Mouse (Mus musculus) forebrain, embryonic 16.5 days (tissue): ENCODE data around the gene E030018B13Rik. TPM values are rescaled to one million over a fixed set of nuclear protein-coding genes. Genes with fewer than 3 reads are reported as not detected.
A peak's percentile ranks its signal among the peaks of the same experiment; 100 is the strongest.

Source experiments
- ATAC-seq: fragments of 200-750 bp; cut with Nextera tagmentation; 2 replicates; pipeline ENCODE4 v1.8.0; 2017; ENCODE audit warnings: mild to moderate bottlenecking, moderate library complexity
- H3K27ac ChIP-seq: fragments of 300-500 bp; sonication (generic); 2 replicates; pipeline ENCODE4 v1.5.1; 2014; ENCODE audit warnings: low read length, control low read depth
- H3K27me3 ChIP-seq: fragments of 300-500 bp; sonication (generic); replicated peaks from 2 replicates; pipeline ENCODE4 v1.6.1; 2014; ENCODE audit warnings: low read length; ENCODE audit not compliant: control insufficient read depth, insufficient read depth
- H3K36me3 ChIP-seq: fragments of 300-500 bp; sonication (generic); 2 replicates; pipeline ENCODE4 v1.6.1; 2014; ENCODE audit not compliant: control insufficient read depth, insufficient read depth
- H3K4me1 ChIP-seq: fragments of 300-500 bp; sonication (generic); replicated peaks from 2 replicates; pipeline ENCODE4 v1.6.1; 2014; ENCODE audit warnings: low read length; ENCODE audit not compliant: control insufficient read depth, insufficient read depth
- H3K4me2 ChIP-seq: fragments of 300-500 bp; sonication (generic); 2 replicates; pipeline ENCODE4 v1.6.1; 2014; ENCODE audit warnings: mild to moderate bottlenecking, low read length, control low read depth
- H3K4me3 ChIP-seq: fragments of 300-500 bp; sonication (generic); replicated peaks from 2 replicates; pipeline ENCODE4 v1.5.1; 2014; ENCODE audit warnings: mild to moderate bottlenecking, low read length, control low read depth
- H3K9ac ChIP-seq: fragments of 300-500 bp; sonication (generic); replicated peaks from 2 replicates; pipeline ENCODE4 v1.6.1; 2014; ENCODE audit warnings: low read depth, low read length, control low read depth
- H3K9me3 ChIP-seq: fragments of 300-500 bp; sonication (generic); 2 replicates; pipeline ENCODE4 v1.6.1; 2016; ENCODE audit warnings: low read length; ENCODE audit not compliant: control insufficient read depth
- WGBS: fragments of 180-500 bp; shearing (Covaris S2); extraction: QIAGEN DNeasy Blood & Tissue Kit; methylation state at CpG from one replicate; pipeline ENCODE4 v1.1.7; 2014; 5-methylcytosine and 5-hydroxymethylcytosine counted together
- polyA plus RNA-seq: library from polyadenylated mRNA; unstranded; fragments of >200 nt; fragmentation: Nextera tagmentation; extraction: Ambion mirVana; gene quantifications from 2 replicates; pipeline ENCODE4 v1.2.1, GENCODE M21; 2015

Gene E030018B13Rik
- polyA plus RNA-seq, 1 experiment from 2014 or later = 0.35 TPM

DNA sequence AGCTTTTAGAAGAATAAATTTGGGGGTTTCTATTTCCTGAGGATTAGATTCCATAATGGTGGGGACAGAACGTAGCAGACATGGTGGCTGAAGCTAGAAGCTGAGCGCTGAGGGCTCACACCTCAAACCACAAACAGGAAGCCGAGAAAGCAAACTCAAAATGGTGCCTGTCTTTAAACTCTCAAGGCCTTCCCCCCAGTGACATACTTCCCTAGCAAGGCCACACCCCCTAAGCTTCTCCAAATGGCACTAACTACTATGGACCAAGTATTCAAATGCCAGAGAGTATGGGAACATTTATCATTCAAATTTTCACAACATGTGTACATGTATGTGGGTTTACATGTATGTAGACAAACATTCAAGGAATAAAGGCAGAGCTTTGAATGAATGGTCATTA, 13.5 kb downstream of the E030018B13Rik start:
- ATAC-seq = no peak
- Histone ChIP-seq H3K27ac (no peak overlapping the region), H3K27me3 (no peaks in the 10 kb centered on the region), H3K4me3 (no peak overlapping the region), H3K4me1 (peaks cover 39% of the 10 kb centered on the region), H3K4me2 (no peak overlapping the region), H3K9me3 (no peaks in the 10 kb centered on the region), H3K9ac (no peak overlapping the region), H3K36me3 (no peaks in the 10 kb centered on the region)
- WGBS = 98% methylated on average over 3 of the region's 3 CpGs

DNA sequence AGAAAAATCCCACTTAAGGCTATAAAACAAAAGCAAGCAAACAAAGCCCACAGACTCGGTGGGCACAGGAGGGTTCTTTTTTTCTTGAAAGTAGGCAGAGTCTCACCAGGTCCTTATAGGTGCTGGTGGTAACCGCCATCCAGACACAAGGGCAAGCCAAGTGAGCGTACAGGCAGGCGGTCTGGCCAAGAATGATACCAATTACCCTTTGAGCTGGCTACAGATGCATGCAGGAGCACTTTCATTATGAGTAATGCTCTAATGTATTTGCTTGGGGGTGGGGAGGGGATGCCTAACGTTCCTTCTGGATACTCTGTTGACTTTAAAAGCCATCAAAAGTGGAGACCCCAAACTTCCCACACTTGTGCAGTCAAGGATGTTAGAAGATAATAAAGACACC, 14.1 kb downstream of the E030018B13Rik start:
- Histone ChIP-seq H3K36me3 (no peaks in the 10 kb centered on the region), H3K9me3 (no peaks in the 10 kb centered on the region), H3K4me3 (no peak overlapping the region), H3K27me3 (no peaks in the 10 kb centered on the region), H3K9ac (no peak overlapping the region), H3K4me2 (no peak overlapping the region), H3K4me1 (peaks cover 39% of the 10 kb centered on the region), H3K27ac (no peak overlapping the region)
- no peak for ATAC-seq
- WGBS = 67% methylated on average over 5 of the region's 5 CpGs

DNA sequence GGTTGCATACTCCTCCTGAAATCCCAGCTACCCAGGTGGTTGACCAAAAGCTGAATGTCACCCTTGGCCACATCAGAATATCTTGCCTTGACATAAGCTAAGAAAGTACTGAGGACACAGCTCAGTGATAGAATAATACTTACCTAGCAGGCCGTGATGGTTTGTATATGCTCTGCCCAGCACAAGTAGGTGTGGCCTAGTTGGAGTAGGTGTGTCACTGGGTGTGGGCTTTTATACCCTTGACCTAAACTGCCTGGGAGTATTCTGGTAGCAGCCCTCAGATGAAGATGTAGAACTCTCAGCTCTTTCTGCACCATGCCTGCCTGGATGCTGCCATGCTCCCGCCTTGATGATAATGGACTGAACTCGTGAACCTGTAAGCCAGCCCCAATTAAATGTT, 15.8 kb downstream of the E030018B13Rik start:
- no peak for ATAC-seq
- H3K4me3 ChIP-seq = no peak overlapping the region
- no peak overlapping the region for H3K4me2 ChIP-seq
- no peaks in the 10 kb centered on the region for H3K27me3 ChIP-seq
- H3K27ac ChIP-seq = no peak overlapping the region
- H3K4me1 ChIP-seq = peaks cover 31% of the 10 kb centered on the region
- no peak overlapping the region for H3K9ac ChIP-seq
- no peaks in the 10 kb centered on the region for H3K36me3 ChIP-seq
- WGBS = 92% methylated on average over 3 of the region's 3 CpGs
- H3K9me3 ChIP-seq = no peaks in the 10 kb centered on the region

DNA sequence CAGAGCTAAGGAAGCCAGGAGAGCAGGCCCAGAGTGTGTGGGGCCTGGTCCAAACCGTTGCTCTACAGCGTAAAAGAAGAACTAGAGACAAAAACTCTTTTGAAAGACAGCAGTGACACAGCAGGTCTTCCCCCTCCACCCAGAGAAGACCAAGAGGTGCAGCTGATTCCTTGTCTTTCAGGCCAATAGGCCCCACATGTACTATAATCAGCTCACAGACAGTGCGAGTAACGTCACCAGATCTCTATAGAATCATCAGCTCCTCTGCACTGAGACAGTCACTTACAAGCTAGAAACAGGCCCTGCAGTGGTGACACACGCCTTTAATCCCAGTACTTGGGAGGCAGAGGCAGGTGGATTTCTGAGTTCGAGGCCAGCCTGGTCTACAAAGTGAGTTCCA, 17.2 kb downstream of the E030018B13Rik start:
- no peaks in the 10 kb centered on the region for H3K27me3 ChIP-seq
- H3K4me3 ChIP-seq = no peak overlapping the region
- no peak for ATAC-seq
- H3K9me3 ChIP-seq = no peaks in the 10 kb centered on the region
- no peaks in the 10 kb centered on the region for H3K36me3 ChIP-seq
- no peak overlapping the region for H3K4me2 ChIP-seq
- peaks cover 31% of the 10 kb centered on the region for H3K4me1 ChIP-seq
- no peak overlapping the region for H3K9ac ChIP-seq
- 79% methylated on average over 6 of the region's 6 CpGs for WGBS
- H3K27ac ChIP-seq = no peak overlapping the region

DNA sequence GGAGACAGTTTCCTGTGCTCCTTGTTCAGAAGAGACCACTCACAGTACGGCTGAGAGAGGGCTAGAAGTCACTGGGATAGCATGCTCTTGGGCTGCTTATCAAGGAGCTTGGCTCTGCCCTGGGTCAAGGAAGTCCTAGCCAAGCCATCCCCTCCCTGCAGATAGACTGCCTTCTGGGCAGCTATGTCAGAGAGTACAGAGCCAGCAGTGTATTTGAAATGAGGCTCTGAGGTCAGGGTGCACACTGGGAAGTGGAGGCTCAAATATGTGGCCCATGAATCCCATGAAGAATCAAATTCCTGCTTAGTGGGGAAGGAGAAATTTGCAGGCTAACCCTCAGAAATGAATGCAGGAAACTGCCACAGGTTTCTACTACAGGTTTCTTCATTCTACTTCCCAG, 17.9 kb downstream of the E030018B13Rik start:
- 74% methylated on average over 1 of the region's 1 CpGs for WGBS
- Histone ChIP-seq H3K27me3 (no peaks in the 10 kb centered on the region), H3K4me2 (peak overlapping the region; percentile 91), H3K36me3 (no peaks in the 10 kb centered on the region), H3K4me1 (peaks cover 30% of the 10 kb centered on the region), H3K9ac (0 out of 2 replicates have a peak overlapping the region, but pooled peaks have one; percentile 22), H3K27ac (no peak overlapping the region), H3K4me3 (no peak overlapping the region; the same call in 1 of the 2 replicates), H3K9me3 (no peaks in the 10 kb centered on the region)
- ATAC-seq = no peak

DNA sequence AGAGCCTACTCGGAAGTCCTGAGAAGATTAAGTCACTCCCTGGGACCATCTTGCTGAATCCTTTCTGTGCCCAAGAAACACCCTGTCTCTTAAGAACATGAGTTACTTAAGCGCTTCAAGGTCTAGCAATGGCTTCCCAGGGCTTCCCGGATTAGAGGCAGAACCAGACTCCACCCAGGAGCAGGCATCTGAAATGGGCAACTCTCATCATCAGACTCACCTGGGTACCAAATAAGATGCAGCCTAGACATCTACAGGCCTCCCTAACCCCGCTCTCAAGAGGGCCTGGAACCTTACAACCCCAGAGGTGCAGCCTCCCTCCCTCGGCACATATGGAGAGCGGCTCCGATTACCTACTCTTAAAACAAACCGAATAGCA, 19.1 kb downstream of the E030018B13Rik start:
- H3K4me3 ChIP-seq = peak overlapping the region; percentile 96
- no peaks in the 10 kb centered on the region for H3K36me3 ChIP-seq
- no peaks in the 10 kb centered on the region for H3K9me3 ChIP-seq
- peaks cover 34% of the 10 kb centered on the region for H3K4me1 ChIP-seq
- WGBS = 13% methylated on average over 8 of the region's 8 CpGs
- H3K27me3 ChIP-seq = no peaks in the 10 kb centered on the region
- H3K9ac ChIP-seq = peak overlapping the region; percentile 97
- peak overlapping the region; percentile 91 for H3K4me2 ChIP-seq
- H3K27ac ChIP-seq = peak overlapping the region; percentile 70
- ATAC-seq = no peak

DNA sequence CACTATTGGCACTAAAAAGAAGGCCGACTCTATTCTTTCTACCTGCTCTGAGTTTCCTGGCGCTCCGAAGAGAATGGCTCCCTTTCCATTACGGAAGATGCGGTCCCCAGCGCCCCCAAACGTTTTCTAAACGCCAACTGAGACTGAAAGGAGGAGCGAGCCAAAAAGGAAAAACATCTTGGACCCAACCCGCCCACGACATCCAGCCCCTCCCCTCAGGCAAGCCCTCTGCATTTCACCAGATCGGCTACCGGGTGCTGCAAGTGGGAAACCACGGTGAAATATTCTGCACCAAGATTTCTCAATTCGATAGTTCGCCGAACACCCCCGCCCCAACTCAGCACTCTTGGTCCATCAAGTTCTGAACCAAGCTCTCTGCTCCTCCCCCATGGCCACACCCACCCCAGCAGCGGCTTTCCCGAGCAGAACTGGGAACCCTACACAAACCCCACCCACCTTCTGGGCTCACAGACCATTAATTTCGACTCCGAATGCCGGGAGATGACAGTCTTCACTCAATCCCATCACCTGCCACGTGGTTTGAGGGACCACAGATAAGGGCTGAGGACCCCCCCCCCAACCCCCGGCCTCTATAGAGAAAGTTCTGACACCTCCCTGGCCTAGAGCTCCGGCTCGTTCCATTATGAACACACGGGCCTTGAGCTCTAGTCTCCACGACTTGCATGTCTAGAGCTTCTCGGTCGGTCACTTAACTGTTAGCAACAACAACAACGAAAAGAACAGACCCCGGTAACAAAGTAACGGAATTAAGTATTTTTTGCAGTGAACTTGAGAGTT, 19.7 kb downstream of the E030018B13Rik start:
- 0% methylated on average over 34 of the region's 34 CpGs for WGBS
- peak overlapping the region; percentile 89 for H3K27ac ChIP-seq
- H3K9me3 ChIP-seq = no peaks in the 10 kb centered on the region
- peak overlapping the region; percentile 97 for H3K9ac ChIP-seq
- H3K27me3 ChIP-seq = no peaks in the 10 kb centered on the region
- peaks cover 34% of the 10 kb centered on the region for H3K4me1 ChIP-seq
- peak overlapping the region; percentile 96 for H3K4me3 ChIP-seq
- peak overlapping the region; percentile 91 for H3K4me2 ChIP-seq
- no peaks in the 10 kb centered on the region for H3K36me3 ChIP-seq
- ATAC-seq = no peak

DNA sequence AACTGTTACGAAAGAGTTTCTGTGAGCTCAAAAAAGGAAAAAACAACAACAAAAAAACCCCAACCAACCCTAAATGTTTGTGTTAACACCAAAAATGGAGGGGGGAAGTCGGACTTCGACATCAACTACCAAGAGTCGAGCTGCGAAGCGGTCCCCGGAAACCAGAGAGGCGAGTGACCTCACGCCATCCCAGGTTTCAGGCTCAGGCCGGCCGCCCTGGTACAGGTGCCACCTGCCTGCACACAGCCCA, 20.3 kb downstream of the E030018B13Rik start:
- Histone ChIP-seq H3K36me3 (no peaks in the 10 kb centered on the region), H3K9me3 (no peaks in the 10 kb centered on the region), H3K4me1 (peaks cover 34% of the 10 kb centered on the region), H3K4me3 (peak overlapping the region; percentile 96), H3K4me2 (peak overlapping the region; percentile 91), H3K9ac (peak overlapping the region; percentile 97), H3K27me3 (no peaks in the 10 kb centered on the region), H3K27ac (peak overlapping the region; percentile 89)
- no peak for ATAC-seq
- 0% methylated on average over 11 of the region's 11 CpGs for WGBS

DNA sequence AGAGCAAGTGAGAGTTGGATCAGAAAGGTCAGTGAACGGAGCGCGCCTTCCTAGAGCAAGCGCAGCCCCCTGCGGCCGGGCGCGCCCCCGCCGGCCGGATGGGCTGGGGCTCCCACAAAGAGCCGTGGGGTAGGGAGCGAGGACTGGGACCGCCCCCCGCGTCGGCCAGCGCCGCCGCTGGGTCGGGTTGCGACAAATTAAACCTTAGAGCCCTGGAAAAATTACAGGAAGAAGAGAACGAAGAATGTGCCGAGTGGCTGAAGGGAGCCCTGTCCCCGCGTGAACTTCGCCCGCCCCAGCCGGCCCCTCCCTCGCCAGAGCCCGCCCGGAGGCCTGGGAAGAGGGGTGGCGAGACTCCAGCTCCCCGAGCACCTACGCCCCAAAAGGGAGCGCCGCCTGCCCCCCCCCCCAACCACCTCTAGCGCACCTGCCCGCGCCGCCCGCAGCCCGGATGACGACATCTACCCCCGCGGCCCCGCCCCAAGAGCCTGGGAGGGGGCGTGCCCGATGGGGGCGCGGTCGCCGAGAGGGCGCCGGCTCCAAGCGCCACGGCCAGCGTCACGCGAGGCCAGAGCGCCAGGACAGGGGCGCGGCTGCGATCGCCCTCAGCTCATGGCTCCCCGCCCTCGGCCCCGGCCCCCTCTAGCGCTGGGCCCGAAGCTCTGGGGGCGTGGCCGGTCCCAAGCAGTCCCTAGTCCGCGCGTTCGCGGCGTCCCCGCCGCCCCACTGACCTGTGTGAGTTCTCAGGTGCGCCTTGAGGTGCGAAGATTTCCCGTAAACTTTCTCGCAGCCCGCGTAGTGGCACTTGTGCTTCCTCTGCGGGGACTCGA, 20.8 kb downstream of the E030018B13Rik start:
- Histone ChIP-seq H3K4me2 (peak overlapping the region; percentile 91), H3K9ac (peak overlapping the region; percentile 97), H3K27ac (peak overlapping the region; percentile 89), H3K36me3 (no peaks in the 10 kb centered on the region), H3K9me3 (no peaks in the 10 kb centered on the region), H3K4me3 (peak overlapping the region; percentile 96), H3K4me1 (peaks cover 34% of the 10 kb centered on the region), H3K27me3 (no peaks in the 10 kb centered on the region)
- ATAC-seq = no peak
- WGBS = under 1% methylated on average over 81 of the region's 88 CpGs
